Mouse (Mus musculus): ENCODE data around the gene Stpg3. TPM values are rescaled to one million over a fixed set of nuclear protein-coding genes. Genes with fewer than 3 reads are reported as not detected.

Stpg3 gene
- polyA plus RNA-seq, 1 experiment from 2014 or later = not detected

- Histone ChIP-seq H3K27me3 (peaks cover 47% of the 10 kb centered on the region; the same call in 1 of the 2 replicates), H3K4me1 (replicated peaks) (peaks cover 22% of the 10 kb centered on the region), H3K4me2 (no peak overlapping the region), H3K9me3 (replicated peaks) (no peaks in the 10 kb centered on the region), H3K27ac (replicated peaks) (no peak overlapping the region), H3K4me3 (replicated peaks) (no peak overlapping the region), H3K36me3 (replicated peaks) (no peaks in the 10 kb centered on the region), H3K9ac (no peak overlapping the region)
- WGBS (ENCODE audit: insufficient replicate concordance) = 55% methylated on average over 5 of the region's 5 CpGs
- no peak for ATAC-seq (ENCODE audit: insufficient read depth)
Observed at GRCm38 (mm10) chr2:25234551-25235220, 20.2 kb upstream of the Stpg3 start.

- Histone ChIP-seq H3K36me3 (replicated peaks) (no peaks in the 10 kb centered on the region), H3K9me3 (replicated peaks) (no peaks in the 10 kb centered on the region), H3K4me3 (replicated peaks) (no peak within 1 kb of the TSS), H3K4me1 (replicated peaks) (peaks cover 23% of the 10 kb centered on the region), H3K9ac (no peak within 1 kb of the TSS), H3K27ac (replicated peaks) (no peak within 1 kb of the TSS), H3K27me3 (peaks cover 45% of the 10 kb centered on the region), H3K4me2 (no peak within 1 kb of the TSS)
- WGBS (ENCODE audit: insufficient replicate concordance) = 60% methylated on average over 3 of the region's 3 CpGs
- no peak for ATAC-seq (ENCODE audit: insufficient read depth)
Observed at GRCm38 (mm10) chr2:25234050-25234449, 19.6 kb upstream of the Stpg3 start, which contains the start of gene Slc34a3. Gene Slc34a3 (minus strand): TSS chr2:25234364.

DNA sequence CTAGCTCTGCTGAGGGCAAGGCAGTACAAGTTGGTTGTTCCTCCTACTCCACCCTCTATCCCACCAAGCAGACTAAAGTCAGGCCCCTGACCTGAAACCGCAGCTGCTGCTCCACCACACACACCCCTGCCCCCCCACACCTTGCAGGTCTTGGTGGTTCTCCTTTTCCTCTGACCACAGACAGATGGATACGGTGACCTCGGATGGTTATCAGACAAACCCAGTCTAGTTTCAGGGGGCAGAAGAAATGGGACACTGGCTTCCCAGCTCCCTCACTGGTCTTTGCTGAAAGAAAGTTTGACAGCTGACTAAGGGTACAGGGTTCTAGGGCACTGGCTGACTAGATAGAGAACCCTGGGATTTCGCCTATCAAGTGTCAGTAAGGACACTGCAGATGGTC is 19.0 kb upstream of the Stpg3 start:
- Histone ChIP-seq H3K4me1 (replicated peaks) (peaks cover 29% of the 10 kb centered on the region), H3K9me3 (replicated peaks) (no peaks in the 10 kb centered on the region), H3K27me3 (peaks cover 42% of the 10 kb centered on the region), H3K36me3 (replicated peaks) (no peaks in the 10 kb centered on the region), H3K9ac (no peak overlapping the region), H3K27ac (replicated peaks) (no peak overlapping the region), H3K4me2 (no peak overlapping the region), H3K4me3 (replicated peaks) (no peak overlapping the region)
- no peak for ATAC-seq (ENCODE audit: insufficient read depth)
- 12% methylated on average over 4 of the region's 4 CpGs for WGBS (ENCODE audit: insufficient replicate concordance)

DNA sequence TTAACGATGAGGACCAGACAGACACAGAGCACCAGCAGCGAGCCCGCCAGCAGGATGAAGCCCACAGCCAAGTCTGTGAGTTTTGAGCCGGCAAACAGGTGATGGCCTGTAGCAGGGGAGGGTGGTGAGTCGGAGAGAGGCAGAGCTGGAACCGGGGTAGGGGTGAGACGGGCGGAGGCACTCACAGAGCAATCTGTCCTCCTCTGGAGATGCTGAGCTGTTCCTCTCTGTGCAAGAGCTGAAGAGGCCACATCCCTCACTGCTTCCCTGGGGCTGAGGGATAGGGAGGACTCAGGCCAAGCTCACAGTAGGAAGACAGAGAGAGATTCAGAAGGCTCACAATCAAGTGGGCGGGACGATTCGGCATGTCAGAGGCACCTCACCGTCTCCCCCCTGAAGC is 16.6 kb upstream of the Stpg3 start:
- WGBS (ENCODE audit: insufficient replicate concordance) = 63% methylated on average over 12 of the region's 12 CpGs
- Histone ChIP-seq H3K4me2 (no peak overlapping the region), H3K4me3 (replicated peaks) (no peak overlapping the region), H3K9ac (no peak overlapping the region), H3K9me3 (replicated peaks) (no peaks in the 10 kb centered on the region), H3K27me3 (peaks cover 31% of the 10 kb centered on the region), H3K36me3 (replicated peaks) (no peaks in the 10 kb centered on the region), H3K27ac (replicated peaks) (no peak overlapping the region), H3K4me1 (replicated peaks) (peaks cover 41% of the 10 kb centered on the region)
- no peak for ATAC-seq (ENCODE audit: insufficient read depth)

- H3K27me3 ChIP-seq = peaks cover 31% of the 10 kb centered on the region
- H3K4me2 ChIP-seq = no peak overlapping the region
- H3K9ac ChIP-seq = no peak overlapping the region
- H3K36me3 ChIP-seq (replicated peaks) = no peaks in the 10 kb centered on the region
- ATAC-seq (ENCODE audit: insufficient read depth) = no peak
- H3K4me1 ChIP-seq (replicated peaks) = peaks cover 45% of the 10 kb centered on the region
- no peak overlapping the region for H3K27ac ChIP-seq (replicated peaks)
- WGBS (ENCODE audit: insufficient replicate concordance) = 75% methylated on average over 7 of the region's 7 CpGs
- H3K4me3 ChIP-seq (replicated peaks) = no peak overlapping the region
- H3K9me3 ChIP-seq (replicated peaks) = no peaks in the 10 kb centered on the region
Observed at GRCm38 (mm10) chr2:25230581-25230980, 16.1 kb upstream of the Stpg3 start.

- H3K9ac ChIP-seq = no peak overlapping the region
- H3K4me1 ChIP-seq (replicated peaks) = peaks cover 47% of the 10 kb centered on the region
- H3K4me3 ChIP-seq (replicated peaks) = no peak overlapping the region
- ATAC-seq (ENCODE audit: insufficient read depth) = no peak
- no peak overlapping the region for H3K4me2 ChIP-seq
- no peak overlapping the region for H3K27ac ChIP-seq (replicated peaks)
- H3K36me3 ChIP-seq (replicated peaks) = no peaks in the 10 kb centered on the region
- H3K9me3 ChIP-seq (replicated peaks) = no peaks in the 10 kb centered on the region
- peaks cover 25% of the 10 kb centered on the region for H3K27me3 ChIP-seq
- 71% methylated on average over 5 of the region's 5 CpGs for WGBS (ENCODE audit: insufficient replicate concordance)
Observed at GRCm38 (mm10) chr2:25229582-25229981, 15.1 kb upstream of the Stpg3 start.

GRCm38 (mm10) chr2:25228995-25229530 is 14.6 kb upstream of the Stpg3 start:
- Histone ChIP-seq H3K4me3 (replicated peaks) (peak overlapping the region; percentile 44; the same call in 1 of the 2 replicates), H3K4me2 (peak overlapping the region; percentile 70), H3K27me3 (peaks cover 25% of the 10 kb centered on the region), H3K36me3 (replicated peaks) (no peaks in the 10 kb centered on the region), H3K9ac (no peak overlapping the region), H3K9me3 (replicated peaks) (no peaks in the 10 kb centered on the region), H3K27ac (replicated peaks) (no peak overlapping the region), H3K4me1 (replicated peaks) (peaks cover 42% of the 10 kb centered on the region)
- no peak for ATAC-seq (ENCODE audit: insufficient read depth)
- 71% methylated on average over 6 of the region's 6 CpGs for WGBS (ENCODE audit: insufficient replicate concordance)

DNA sequence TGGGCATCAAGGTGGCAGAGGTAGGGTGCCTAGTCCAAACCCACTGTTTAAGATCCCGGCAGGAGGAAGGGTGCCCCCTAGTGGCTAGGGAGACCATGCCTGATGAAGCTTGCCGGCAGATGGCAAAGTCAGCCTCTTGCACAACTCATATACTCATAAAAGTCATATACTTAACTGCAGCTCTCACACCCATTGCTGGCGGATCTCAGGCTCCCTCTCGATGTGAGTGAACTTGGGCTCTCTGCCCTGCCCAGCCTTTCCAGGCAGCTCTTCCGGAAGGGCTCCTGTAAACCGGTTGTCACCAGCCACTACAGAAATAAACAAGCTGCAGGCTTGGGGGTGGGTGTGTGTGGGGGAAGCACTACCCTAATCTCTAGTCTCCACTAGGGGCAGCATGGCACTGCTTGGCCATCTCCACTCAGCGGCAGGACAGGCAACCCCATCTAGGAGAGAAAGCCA is 14.0 kb upstream of the Stpg3 start:
- peaks cover 40% of the 10 kb centered on the region for H3K4me1 ChIP-seq (replicated peaks)
- no peaks in the 10 kb centered on the region for H3K9me3 ChIP-seq (replicated peaks)
- H3K27ac ChIP-seq (replicated peaks) = peak overlapping the region; percentile 71
- peaks cover 4% of the 10 kb centered on the region for H3K36me3 ChIP-seq (replicated peaks)
- H3K9ac ChIP-seq = peak overlapping the region; percentile 46
- under 1% methylated on average over 7 of the region's 7 CpGs for WGBS (ENCODE audit: insufficient replicate concordance)
- peak overlapping the region; percentile 44 for H3K4me3 ChIP-seq (replicated peaks)
- H3K4me2 ChIP-seq = peak overlapping the region; percentile 70
- peaks cover 25% of the 10 kb centered on the region for H3K27me3 ChIP-seq
- ATAC-seq (ENCODE audit: insufficient read depth) = no peak

DNA sequence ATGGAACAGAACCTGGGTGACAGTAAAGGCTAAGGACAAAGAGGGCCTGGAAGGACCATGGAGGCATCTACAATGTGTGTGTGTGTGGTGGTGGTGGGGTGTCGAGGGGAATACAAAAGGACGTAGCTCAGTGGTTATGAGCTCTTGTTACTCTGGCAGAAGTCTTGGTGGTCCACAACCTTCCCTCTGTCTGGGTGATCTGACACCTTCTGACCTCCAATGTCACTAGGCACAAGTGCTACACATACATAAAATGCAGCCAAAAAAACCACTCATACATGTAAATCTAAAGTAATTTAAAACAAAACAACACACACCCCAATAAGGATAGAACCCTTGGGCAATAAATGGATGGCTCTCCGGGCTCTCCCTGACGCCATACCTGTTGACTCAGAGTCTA is 13.0 kb upstream of the Stpg3 start:
- H3K27ac ChIP-seq (replicated peaks) = peak overlapping the region; percentile 71; the same call in 1 of the 2 replicates
- no peak overlapping the region for H3K4me2 ChIP-seq
- 91% methylated on average over 4 of the region's 4 CpGs for WGBS (ENCODE audit: insufficient replicate concordance)
- H3K4me1 ChIP-seq (replicated peaks) = peaks cover 41% of the 10 kb centered on the region
- H3K27me3 ChIP-seq = peaks cover 17% of the 10 kb centered on the region
- H3K9me3 ChIP-seq (replicated peaks) = no peaks in the 10 kb centered on the region
- H3K36me3 ChIP-seq (replicated peaks) = peaks cover 15% of the 10 kb centered on the region
- H3K9ac ChIP-seq = no peak overlapping the region
- ATAC-seq (ENCODE audit: insufficient read depth) = no peak
- H3K4me3 ChIP-seq (replicated peaks) = no peak overlapping the region

DNA sequence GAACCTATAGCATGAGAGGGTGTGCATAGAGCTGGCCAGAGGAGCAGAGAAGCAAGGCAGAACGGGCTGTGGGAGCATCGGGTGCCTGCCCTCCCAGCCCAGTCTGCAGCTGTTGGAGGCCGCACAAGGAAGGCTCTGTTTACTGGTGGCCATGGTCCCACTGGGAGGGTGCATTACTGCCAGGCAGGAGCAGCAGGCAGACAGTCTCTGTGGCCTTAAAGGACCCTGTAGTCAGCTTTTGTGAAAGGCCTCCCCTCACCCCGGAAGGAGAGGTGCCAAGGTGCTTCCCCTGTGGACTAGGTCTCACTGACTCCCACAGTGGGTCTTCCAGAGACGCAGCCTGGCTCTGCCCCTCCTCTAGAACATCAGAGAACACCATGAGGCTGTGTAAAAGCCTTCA is 12.4 kb upstream of the Stpg3 start:
- WGBS (ENCODE audit: insufficient replicate concordance) = 80% methylated on average over 5 of the region's 5 CpGs
- Histone ChIP-seq H3K36me3 (replicated peaks) (peaks cover 20% of the 10 kb centered on the region), H3K4me1 (replicated peaks) (peaks cover 43% of the 10 kb centered on the region), H3K27ac (replicated peaks) (peak overlapping the region; percentile 2; the same call in 1 of the 2 replicates), H3K4me2 (no peak overlapping the region), H3K9me3 (replicated peaks) (no peaks in the 10 kb centered on the region), H3K9ac (no peak overlapping the region), H3K4me3 (replicated peaks) (no peak overlapping the region), H3K27me3 (peaks cover 17% of the 10 kb centered on the region)
- no peak for ATAC-seq (ENCODE audit: insufficient read depth)

GRCm38 (mm10) chr2:25225811-25226379 is 11.5 kb upstream of the Stpg3 start:
- H3K9ac ChIP-seq = peak overlapping the region; percentile 78

More at GRCm38 (mm10) chr2:25225811-25226379, 11.5 kb upstream of the Stpg3 start:
- no peaks in the 10 kb centered on the region for H3K9me3 ChIP-seq (replicated peaks)
- H3K27ac ChIP-seq (replicated peaks) = peak overlapping the region; percentile 98
- H3K4me3 ChIP-seq (replicated peaks) = peak overlapping the region; percentile 70
- 78% methylated on average over 8 of the region's 8 CpGs for WGBS (ENCODE audit: insufficient replicate concordance)
- H3K27me3 ChIP-seq = peaks cover 8% of the 10 kb centered on the region; the same call in 1 of the 2 replicates
- peaks cover 27% of the 10 kb centered on the region for H3K36me3 ChIP-seq (replicated peaks)
- ATAC-seq (ENCODE audit: insufficient read depth) = no peak
- peaks cover 49% of the 10 kb centered on the region for H3K4me1 ChIP-seq (replicated peaks)
- H3K4me2 ChIP-seq = peak overlapping the region; percentile 74

Data from liver, embryonic 15.5 days (tissue).